Mouse (Mus musculus): Measurements from ENCODE around the gene Fam161b. TPM values are rescaled to one million over a fixed set of nuclear protein-coding genes. Genes with fewer than 3 reads are reported as not detected.

The Fam161b gene
- polyA plus RNA-seq (2012; rRNA removed) = 1.9 and 2.5 TPM in 2 replicates

GRCm38 (mm10) chr12:84361555-84362489, at the start of gene Fam161b, which contains the start of gene Coq6:
Gene Fam161b, minus strand, starts transcription at chr12:84361833.
Gene Coq6, plus strand, starts transcription at chr12:84361657.
- no peaks in the 10 kb centered on the region; the same call in 1 of the 2 replicates for H3K4me1 ChIP-seq (ENCODE audit: control insufficient read depth, insufficient read depth, low read length)
- H3K4me3 ChIP-seq (replicated peaks; ENCODE audit: extremely low read depth, low read depth, low read length) = peak within 1 kb of the TSS; percentile 98
- under 1% methylated on average over 51 of the region's 51 CpGs for WGBS
- peak; percentile 89 for DNase-seq
- no peak for TF ChIP-seq CTCF (IDR thresholded peaks at IDR 0.05; ENCODE audit: insufficient read depth, low read length)
- TF ChIP-seq POLR2A (IDR thresholded peaks at IDR 0.05; ENCODE audit: borderline replicate concordance, extremely low read depth, low read depth, low read length) = 0 out of 2 replicates have a peak, but pooled peaks have one; percentile 41

DNA sequence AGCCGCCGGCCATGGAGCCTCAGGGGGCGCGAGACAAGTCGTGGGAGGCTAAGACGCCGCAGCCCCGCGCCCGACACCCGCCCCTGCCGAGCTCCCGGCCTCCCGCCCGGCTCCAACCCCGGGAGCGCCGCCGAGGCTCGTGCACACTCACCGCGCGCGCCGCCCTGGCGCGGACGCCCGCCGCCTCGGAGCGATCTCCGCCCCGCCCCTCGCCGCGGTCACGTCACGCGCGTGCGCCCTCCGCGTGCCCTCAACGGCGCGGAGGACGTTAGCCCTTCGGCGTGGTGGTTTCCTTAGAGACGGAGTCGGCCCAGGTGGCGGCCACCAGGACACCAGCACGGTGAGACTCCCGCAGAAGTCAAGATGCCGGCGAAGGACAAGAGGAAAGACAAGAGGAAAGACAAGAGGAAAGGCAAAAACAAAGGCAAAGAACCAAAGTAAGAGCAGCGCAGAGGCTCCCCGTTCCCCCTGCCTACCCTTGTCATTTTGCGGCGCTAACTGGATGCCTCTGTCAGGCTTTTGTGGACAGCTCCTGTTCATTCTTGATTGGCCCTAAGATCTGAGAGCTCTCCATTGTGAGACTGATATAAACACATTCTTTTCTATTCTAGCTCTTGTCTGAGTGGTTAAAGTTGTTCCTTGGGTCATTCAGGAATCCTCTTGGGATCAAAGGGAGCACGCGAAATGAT, 47.3 kb upstream of the Fam161b start, which contains the start of the genes Entpd5 and Bbof1:
Gene Entpd5 (minus strand): TSS at position 211 of the 689 bp plus-strand sequence.
Gene Bbof1 (plus strand): TSS at position 253 of the 689 bp plus-strand sequence.
- WGBS = 2% methylated on average over 63 of the region's 63 CpGs
- Histone ChIP-seq H3K4me1 (ENCODE audit: control insufficient read depth, insufficient read depth, low read length) (peaks cover 5% of the 10 kb centered on the region), H3K4me3 (replicated peaks; ENCODE audit: extremely low read depth, low read depth, low read length) (peak within 1 kb of the TSS; percentile 74)

GRCm38 (mm10) chr12:84407874-84408818, 46.5 kb upstream of the Fam161b start:
- 1% methylated on average over 48 of the region's 52 CpGs for WGBS
- no peak for TF ChIP-seq POLR2A (IDR thresholded peaks at IDR 0.05; ENCODE audit: borderline replicate concordance, extremely low read depth, low read depth, low read length)
- TF ChIP-seq CTCF (IDR thresholded peaks at IDR 0.05; ENCODE audit: insufficient read depth, low read length) = no peak
- Histone ChIP-seq H3K4me1 (ENCODE audit: control insufficient read depth, insufficient read depth, low read length) (peaks cover 5% of the 10 kb centered on the region), H3K4me3 (replicated peaks; ENCODE audit: extremely low read depth, low read depth, low read length) (peak overlapping the region; percentile 74)
- DNase-seq = peak; percentile 33

More for the DNA sequence above, 47.3 kb upstream of the Fam161b start, which contains the start of the genes Entpd5 and Bbof1:
- peak; percentile 50; the same call in 1 of the 2 replicates for TF ChIP-seq POLR2A (IDR thresholded peaks at IDR 0.05; ENCODE audit: borderline replicate concordance, extremely low read depth, low read depth, low read length)
- TF ChIP-seq CTCF (IDR thresholded peaks at IDR 0.05; ENCODE audit: insufficient read depth, low read length) = no peak
- DNase-seq = peak; percentile 92

- Histone ChIP-seq H3K4me3 (replicated peaks; ENCODE audit: extremely low read depth, low read depth, low read length) (no peak overlapping the region), H3K4me1 (ENCODE audit: control insufficient read depth, insufficient read depth, low read length) (peaks cover 5% of the 10 kb centered on the region)
- no peak for TF ChIP-seq POLR2A (IDR thresholded peaks at IDR 0.05; ENCODE audit: borderline replicate concordance, extremely low read depth, low read depth, low read length)
- TF ChIP-seq CTCF (IDR thresholded peaks at IDR 0.05; ENCODE audit: insufficient read depth, low read length) = no peak
- no peak for DNase-seq
- 63% methylated on average over 4 of the region's 4 CpGs for WGBS
Measured at GRCm38 (mm10) chr12:84407259-84407658, 45.6 kb upstream of the Fam161b start.

DNA sequence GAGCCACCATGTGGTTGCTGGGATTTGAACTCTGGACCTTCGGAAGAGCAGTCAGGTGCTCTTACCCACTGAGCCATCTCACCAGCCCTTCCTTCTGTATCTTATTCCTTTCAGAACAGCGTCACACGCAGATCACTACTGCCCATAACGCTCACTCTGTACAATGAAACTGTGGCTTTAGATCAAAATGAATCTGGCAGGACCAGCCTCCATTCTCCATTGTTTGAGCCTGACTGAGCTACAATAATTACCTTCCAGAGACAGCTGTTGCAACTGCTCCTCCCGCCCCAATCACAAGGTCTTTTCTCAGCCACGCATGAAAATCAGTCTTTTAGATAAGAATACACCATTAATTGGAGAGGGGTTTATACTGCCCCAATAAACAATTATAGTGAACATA, 42.9 kb upstream of the Fam161b start:
- H3K4me1 ChIP-seq (ENCODE audit: control insufficient read depth, insufficient read depth, low read length) = peaks cover 5% of the 10 kb centered on the region

GRCm38 (mm10) chr12:84402923-84403322, 41.3 kb upstream of the Fam161b start:
- DNase-seq = no peak
- no peak overlapping the region for H3K4me3 ChIP-seq (replicated peaks; ENCODE audit: extremely low read depth, low read depth, low read length)
- WGBS = 73% methylated on average over 9 of the region's 9 CpGs

More for the DNA sequence above, 42.9 kb upstream of the Fam161b start:
- WGBS = 91% methylated on average over 6 of the region's 6 CpGs
- no peak overlapping the region for H3K4me3 ChIP-seq (replicated peaks; ENCODE audit: extremely low read depth, low read depth, low read length)
- TF ChIP-seq CTCF (IDR thresholded peaks at IDR 0.05; ENCODE audit: insufficient read depth, low read length) (no peak), POLR2A (IDR thresholded peaks at IDR 0.05; ENCODE audit: borderline replicate concordance, extremely low read depth, low read depth, low read length) (no peak)
- no peak for DNase-seq

GRCm38 (mm10) chr12:84400653-84401052, 39.0 kb upstream of the Fam161b start:
- no peak for TF ChIP-seq CTCF (IDR thresholded peaks at IDR 0.05; ENCODE audit: insufficient read depth, low read length)
- no peak for TF ChIP-seq POLR2A (IDR thresholded peaks at IDR 0.05; ENCODE audit: borderline replicate concordance, extremely low read depth, low read depth, low read length)
- WGBS = 48% methylated on average over 3 of the region's 3 CpGs
- no peak for DNase-seq
- H3K4me3 ChIP-seq (replicated peaks; ENCODE audit: extremely low read depth, low read depth, low read length) = no peak overlapping the region
- H3K4me1 ChIP-seq (ENCODE audit: control insufficient read depth, insufficient read depth, low read length) = no peaks in the 10 kb centered on the region

More at GRCm38 (mm10) chr12:84402923-84403322, 41.3 kb upstream of the Fam161b start:
- peaks cover 2% of the 10 kb centered on the region for H3K4me1 ChIP-seq (ENCODE audit: control insufficient read depth, insufficient read depth, low read length)
- TF ChIP-seq CTCF (IDR thresholded peaks at IDR 0.05; ENCODE audit: insufficient read depth, low read length) (no peak), POLR2A (IDR thresholded peaks at IDR 0.05; ENCODE audit: borderline replicate concordance, extremely low read depth, low read depth, low read length) (no peak)

GRCm38 (mm10) chr12:84400068-84400467, 38.4 kb upstream of the Fam161b start:
- H3K4me1 ChIP-seq (ENCODE audit: control insufficient read depth, insufficient read depth, low read length) = no peaks in the 10 kb centered on the region
- no peak for DNase-seq
- TF ChIP-seq POLR2A (IDR thresholded peaks at IDR 0.05; ENCODE audit: borderline replicate concordance, extremely low read depth, low read depth, low read length) (no peak), CTCF (IDR thresholded peaks at IDR 0.05; ENCODE audit: insufficient read depth, low read length) (no peak)
- H3K4me3 ChIP-seq (replicated peaks; ENCODE audit: extremely low read depth, low read depth, low read length) = no peak overlapping the region
- WGBS = 81% methylated on average over 3 of the region's 3 CpGs
